Mouse (Mus musculus) frontal cortex, postnatal 10 days (tissue): ENCODE data around the gene Lrig1.
"Not testable (repeated sequence)": the region's sequence is repeated elsewhere in the genome, so short reads cannot be mapped to it uniquely, and the experiment has no call there.

Experiments used
- DNase-seq, 2 experiments: peaks; one replicate each; pipeline ENCODE4 v3.0.0; 2022; ENCODE audit warnings: low spot score in 2 of 2, mixed read lengths in 1 of 2

The Lrig1 gene

GRCm38 (mm10) chr6:94575526-94576166, 124.3 kb downstream of the Lrig1 start:
- no peak for DNase-seq

GRCm38 (mm10) chr6:94568040-94568439, 131.9 kb downstream of the Lrig1 start:
- DNase-seq: no peak

- DNase-seq: no peak
These were observed 134.2 kb downstream of the Lrig1 start for GRCm38 (mm10) chr6:94565766-94566165.

- DNase-seq: no peak
These were observed 136.6 kb downstream of the Lrig1 start for GRCm38 (mm10) chr6:94563203-94563940.

- no peak for DNase-seq
These were observed 138.6 kb downstream of the Lrig1 start for GRCm38 (mm10) chr6:94561346-94561745.

GRCm38 (mm10) chr6:94560896-94561295, 139.1 kb downstream of the Lrig1 start:
- no peak for DNase-seq

GRCm38 (mm10) chr6:94558603-94559002, 141.4 kb downstream of the Lrig1 start:
- not testable (repeated sequence) for DNase-seq
